Mouse (Mus musculus): Measurements from ENCODE around the gene Postn.

Postn gene

GRCm38 (mm10) chr3:54420189-54420928, 59.5 kb downstream of the Postn start:
- DNase-seq (ENCODE audit: extremely low spot score): no peak

- no peak for DNase-seq (ENCODE audit: extremely low spot score)
Measured at GRCm38 (mm10) chr3:54420983-54421382, 60.1 kb downstream of the Postn start.

- DNase-seq (ENCODE audit: extremely low spot score): no peak
Measured at GRCm38 (mm10) chr3:54421666-54422065, 60.8 kb downstream of the Postn start.

- DNase-seq (ENCODE audit: extremely low spot score): no peak
Measured at GRCm38 (mm10) chr3:54424146-54424545, 63.2 kb downstream of the Postn start.

GRCm38 (mm10) chr3:54431663-54432062, 70.8 kb downstream of the Postn start:
- DNase-seq (ENCODE audit: extremely low spot score): no peak

GRCm38 (mm10) chr3:54432167-54432566, 71.3 kb downstream of the Postn start:
- DNase-seq (ENCODE audit: extremely low spot score): no peak

GRCm38 (mm10) chr3:54432605-54433004, 71.7 kb downstream of the Postn start:
- no peak for DNase-seq (ENCODE audit: extremely low spot score)

GRCm38 (mm10) chr3:54434571-54434970, 73.7 kb downstream of the Postn start:
- DNase-seq (ENCODE audit: extremely low spot score): no peak

- DNase-seq (ENCODE audit: extremely low spot score): no peak
Measured at GRCm38 (mm10) chr3:54436373-54436964, 75.6 kb downstream of the Postn start.
